Mouse (Mus musculus) CH12F3 (cell line): Measurements from ENCODE around the gene Capn2.

Source experiments
- in situ Hi-C: fragments of 300-500 bp; cut with MboI; formaldehyde crosslinking; loops from 2 replicates; pipeline ENCODE4 v1.14.3; 2020; ENCODE audit warnings: low sequenced_read_pairs

Gene Capn2

DNA sequence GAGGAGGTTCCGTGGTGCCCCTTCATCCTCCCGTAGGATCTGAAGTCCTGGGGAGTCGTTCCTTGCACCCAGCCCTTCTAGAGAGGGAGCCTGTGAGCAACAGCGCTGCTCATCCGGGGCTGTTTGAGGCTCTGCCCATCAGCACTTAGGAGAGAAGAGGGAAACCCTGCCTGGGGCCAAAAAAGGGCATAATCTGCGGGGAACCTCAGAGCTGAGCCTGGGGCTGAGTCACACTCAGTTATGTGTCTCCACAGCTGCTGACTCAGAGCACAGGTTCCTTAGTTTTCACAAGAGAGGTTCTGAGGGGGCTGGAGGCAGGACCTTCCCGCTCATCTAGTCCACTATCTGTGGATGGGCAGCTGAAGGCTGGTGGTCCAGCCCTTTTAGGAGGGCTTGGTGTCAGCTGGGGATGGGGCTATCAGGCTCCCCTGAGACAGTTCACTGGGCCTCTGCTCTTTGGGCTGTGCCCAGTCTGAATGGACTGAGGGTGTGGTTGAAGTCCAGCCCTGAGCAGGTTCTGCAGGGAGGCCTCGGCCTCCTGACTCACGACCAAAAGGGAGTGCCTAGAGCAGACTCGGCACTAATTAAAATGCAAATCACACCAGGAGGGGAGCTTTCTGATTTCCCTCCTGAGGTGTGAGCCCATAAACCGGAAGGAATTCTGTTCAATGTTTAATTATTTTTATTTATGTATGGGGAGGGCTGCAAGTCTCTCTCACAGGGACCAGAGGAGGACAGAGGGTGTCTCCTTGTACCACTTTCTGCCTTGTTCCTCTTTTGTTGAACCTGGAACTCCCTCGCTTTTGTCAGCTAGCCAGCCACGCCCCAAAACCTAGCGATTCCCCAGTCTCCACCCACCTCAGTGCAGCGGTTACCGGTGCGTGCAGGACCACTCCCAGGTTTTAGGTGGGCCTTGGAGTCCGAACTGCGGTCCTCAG is 10.8 kb upstream of the Capn2 start:
- in situ Hi-C loops, result loop anchor here (25.0 kb wide), 1 partner anchor 391 kb away; no protein-coding TSS in a partner anchor

DNA sequence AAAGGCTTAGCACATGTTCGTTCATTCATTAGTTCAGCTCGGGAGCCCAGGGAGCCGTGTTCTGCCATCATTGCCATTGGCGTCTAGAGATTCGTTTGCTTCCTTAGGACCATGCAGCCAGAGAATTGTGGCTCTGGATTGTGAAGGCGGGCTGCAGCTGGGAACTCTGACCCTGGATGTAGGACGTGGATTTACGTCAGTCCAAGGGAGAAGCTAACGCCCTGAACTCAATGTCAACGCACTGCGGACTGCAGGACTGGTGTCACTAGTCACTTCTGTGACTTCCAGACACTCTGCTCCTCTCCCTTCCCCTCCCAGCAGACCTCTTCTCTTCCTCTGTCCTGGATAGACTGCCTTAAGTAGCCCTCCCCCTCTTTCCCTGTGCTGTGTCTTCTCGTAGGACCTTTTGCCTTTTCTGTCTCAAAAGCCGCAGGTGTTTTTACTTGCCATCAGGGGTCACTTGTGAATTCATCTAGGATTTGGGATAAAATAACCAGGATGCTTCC is 9.9 kb upstream of the Capn2 start:
- in situ Hi-C loops, result loop anchor here (25.0 kb wide), 1 partner anchor 390 kb away; no protein-coding TSS in a partner anchor

DNA sequence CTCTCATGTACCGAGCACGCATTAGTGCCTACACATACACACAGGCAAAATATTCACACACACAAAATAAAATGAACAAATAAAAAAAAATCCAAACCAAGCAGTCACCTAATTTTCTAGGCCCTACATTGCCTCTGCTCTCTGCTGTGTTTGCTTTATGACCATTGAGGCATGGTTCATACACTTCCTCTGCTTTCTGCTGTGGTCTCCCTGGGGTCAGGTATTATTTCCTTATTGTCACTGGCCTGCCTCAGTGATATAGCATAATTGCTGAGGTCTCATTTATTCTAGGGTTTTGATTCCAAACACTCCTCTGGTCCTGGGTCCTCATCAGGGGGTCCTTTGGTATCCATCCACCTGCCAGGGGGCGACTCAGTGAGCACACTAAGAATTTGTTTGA is 8.2 kb upstream of the Capn2 start:
- in situ Hi-C loops, result loop anchor here (25.0 kb wide), 1 partner anchor 388 kb away; no protein-coding TSS in a partner anchor

DNA sequence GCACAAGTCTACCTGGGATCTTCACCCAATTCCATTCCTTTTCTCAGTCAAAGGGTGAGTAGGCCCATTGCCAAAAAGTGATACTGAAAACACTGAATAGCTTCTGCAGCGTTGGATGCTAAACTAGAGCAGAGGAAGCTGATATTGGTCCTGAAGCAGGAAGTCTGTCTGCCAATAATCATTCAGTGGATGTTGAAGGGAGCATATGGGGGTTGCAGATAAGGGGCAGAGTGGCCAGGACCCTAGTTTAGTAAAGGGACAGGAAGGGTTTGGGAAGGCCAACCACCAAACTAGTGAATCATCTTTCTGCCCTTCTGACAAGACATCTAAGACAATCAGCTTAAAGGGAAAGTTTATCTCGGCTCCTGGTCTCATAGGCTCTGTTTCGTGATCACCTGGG is 6.3 kb upstream of the Capn2 start:
- in situ Hi-C loops, result no loop called here

DNA sequence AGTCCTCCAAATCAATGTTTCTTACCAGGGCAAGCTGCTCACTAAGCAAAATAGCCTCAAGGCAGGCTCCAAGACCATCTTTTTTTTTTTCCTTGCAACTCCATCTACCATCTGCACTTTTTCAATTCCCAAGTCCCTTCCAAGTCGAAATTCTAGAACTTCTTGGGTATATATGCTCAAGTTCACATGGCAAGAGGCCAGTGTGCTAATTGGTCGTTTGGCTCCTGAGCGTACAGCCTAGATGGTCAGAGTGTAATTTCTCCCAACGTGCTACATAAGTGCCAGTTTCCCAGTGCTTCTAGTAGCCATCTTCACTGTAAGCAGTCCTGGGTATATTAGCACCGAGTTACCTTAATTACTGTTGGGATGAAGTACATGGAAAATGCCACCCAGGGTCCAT is 5.6 kb upstream of the Capn2 start:
- in situ Hi-C loops, result no loop called here

DNA sequence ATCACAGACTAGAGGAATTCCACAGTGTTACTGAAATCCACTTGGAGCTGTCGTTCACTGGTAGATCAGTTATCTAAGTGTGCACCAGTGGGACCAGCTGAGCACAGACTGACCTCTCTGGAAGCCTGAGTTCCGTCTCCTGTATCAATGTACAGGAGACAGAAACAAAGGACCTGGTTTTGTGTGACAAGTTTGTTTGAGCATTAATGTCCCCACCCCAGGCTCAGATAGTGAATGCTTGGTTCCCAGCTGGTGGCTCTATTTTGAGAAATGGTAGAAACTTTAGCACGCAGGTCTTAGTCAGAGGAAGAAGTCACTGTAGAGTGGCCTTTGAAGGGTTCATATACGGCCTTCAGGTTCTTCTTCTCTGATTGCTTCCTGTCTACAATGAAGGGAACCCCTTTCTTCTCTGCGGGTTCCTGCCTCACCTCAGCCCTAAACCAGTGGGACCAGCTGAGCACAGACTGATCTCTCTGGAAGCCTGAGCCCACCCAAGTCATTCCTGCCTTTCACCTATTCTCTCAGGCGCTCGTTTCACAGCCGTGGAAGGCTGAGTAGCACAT is 3.6 kb upstream of the Capn2 start:
- in situ Hi-C loops, result no loop called here

DNA sequence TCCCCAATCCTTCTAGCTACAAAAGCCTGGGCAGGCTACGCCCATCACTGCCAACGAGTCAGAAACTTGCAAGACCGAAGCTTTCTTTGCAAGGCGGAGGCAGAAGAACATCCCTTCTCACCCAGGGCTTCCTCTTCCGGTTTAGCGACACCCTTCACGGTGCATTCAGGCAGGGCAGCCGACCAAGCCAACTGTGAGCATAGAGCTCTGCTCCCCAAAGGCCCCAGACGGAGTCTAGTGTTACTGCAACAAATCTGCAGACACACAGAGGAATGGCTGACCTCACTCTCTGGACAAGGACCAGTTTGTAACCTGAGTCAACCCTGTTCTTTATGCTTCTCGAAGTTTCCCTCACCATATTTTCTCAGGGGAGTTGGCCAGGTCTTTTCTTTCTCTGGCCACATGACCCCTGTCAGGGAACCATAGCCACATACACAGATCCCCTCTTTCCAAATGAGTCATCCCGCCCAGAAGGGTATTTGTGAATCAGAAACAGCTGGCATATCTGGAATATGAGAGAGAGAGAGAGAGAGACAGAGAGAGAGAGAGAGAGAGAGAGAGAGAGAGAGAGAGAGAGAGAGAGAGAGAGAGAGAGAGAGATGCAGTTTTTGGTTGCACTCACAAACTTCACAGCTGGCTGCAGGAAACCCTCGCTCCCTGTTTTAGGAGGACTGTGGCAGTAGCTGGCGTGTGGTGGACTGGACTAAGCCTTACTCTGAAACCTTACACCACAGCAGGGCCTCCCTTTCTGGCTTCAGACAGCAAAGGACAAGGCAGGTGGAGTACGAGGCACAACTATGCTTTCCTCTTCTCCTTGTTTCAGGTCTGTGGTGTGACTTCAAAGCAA is 2.9 kb upstream of the Capn2 start:
- in situ Hi-C loops, result no loop called here

DNA sequence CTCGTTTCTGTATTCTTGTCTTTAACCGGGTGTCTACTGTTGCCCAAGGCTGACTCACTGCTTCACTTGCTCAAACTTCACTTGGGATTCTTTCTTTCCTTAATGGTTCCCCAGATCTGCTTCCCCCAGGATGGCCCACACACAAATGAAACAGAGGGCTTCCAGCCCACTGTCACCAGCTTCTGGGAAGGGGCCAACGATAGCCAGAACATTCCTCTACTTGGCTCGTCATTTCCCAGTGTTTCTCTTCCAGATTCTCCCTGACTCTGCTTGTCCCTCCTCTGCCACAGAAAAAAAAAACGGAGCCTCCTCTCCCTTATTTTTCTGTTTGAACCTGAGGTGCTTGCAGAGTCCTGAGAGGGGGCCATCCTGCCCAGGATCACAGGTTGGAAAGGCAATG is 1.9 kb upstream of the Capn2 start:
- in situ Hi-C loops, result no loop called here

DNA sequence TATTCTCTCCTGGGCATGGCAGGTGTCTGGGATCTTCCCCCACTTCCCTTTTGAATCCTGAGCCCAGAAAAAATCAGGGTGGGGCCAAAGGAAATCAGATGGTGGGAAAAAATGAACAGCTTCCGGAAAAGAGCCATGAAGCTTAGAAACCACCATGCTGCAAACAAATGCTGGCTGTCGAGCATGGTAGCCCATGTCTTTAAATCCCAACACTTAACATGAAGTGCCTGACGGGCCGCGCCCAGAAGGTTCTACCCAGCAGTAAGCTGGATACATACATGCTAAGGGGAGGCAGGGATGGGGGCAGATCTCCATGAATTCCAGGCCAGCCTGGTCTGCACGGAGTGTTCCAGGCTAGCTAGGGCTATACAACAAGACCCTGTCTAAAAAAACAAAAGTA is 1.4 kb upstream of the Capn2 start:
- in situ Hi-C loops, result no loop called here

DNA sequence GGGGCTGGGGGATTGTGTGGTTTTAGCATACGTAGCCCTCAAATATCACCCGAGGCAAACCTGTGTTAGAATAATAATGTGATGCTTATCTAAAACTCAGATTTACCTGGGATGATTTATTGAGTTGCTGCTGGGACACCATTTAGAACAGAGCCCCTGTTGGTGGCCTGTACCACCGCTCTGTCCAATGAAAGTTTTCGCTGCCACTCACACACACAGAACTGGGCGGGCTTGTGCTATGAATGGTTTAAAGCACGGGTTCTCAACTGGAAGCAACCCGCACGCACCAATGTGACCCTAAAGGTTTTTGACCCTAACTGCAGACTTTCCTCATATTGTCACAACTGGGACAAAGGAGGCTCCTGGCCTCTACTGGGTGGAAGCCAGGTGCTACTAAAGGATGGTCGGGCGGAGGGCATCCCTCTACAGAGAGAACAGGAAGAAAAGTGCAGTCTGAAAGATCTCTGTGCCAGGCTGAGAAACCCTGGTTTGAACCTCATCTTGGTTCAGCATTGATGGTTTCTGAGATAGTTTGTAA is 804 bp upstream of the Capn2 start:
- in situ Hi-C loops, result no loop called here

DNA sequence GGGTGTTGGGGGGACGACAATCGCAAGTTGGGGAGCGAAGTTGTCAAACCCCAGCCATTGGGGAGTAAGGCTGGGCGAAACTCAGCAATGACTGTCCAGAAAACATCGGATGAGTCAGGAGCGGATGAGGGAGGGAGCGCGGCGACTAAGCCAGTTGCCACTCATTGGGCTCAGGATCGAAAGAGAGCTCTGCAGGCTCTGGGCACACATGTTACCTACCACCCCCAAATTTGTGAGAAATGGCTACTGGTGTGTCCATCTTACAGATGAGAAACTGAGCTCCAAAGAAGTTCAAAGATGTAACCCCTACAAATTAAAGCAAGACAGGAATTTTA is 236 bp upstream of the Capn2 start:
- in situ Hi-C loops, result no loop called here

DNA sequence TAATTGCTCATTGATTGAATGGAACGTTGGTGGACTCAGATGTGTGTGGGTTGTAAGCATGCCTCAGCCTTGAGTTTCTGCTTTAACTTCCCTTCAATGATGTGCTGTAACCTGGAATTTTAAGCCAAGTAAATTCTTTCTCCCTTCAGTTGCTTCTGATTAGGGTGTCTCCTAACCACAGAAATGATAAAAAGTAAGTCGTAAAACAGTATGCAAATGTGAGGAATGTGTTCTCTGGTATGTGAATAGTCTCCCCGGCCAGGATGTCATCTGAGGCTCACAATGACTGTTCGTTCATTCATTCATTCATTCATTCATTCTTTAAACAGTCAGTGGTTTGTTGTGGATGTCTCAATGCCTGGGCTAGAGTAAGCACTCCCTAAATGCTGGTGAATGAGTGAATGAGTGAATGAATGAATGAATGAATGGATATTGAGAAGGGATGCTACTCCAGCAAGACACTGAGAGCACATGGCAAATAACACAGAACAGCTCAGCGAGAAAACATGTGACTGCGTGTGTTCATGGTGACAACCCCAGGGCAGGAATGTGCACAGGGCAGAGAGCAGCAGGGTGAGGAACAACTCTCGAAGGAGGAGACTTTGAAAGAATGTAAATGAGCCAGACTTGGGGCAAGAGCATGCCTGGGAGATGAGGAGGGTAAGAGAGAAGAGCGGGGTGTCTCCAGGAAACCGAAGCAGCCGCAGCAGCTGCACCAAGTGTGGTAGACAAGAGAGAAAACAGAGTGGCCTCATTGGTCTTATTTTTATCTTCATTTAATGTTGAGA is 2.4 kb downstream of the Capn2 start:
- in situ Hi-C loops, result no loop called here

DNA sequence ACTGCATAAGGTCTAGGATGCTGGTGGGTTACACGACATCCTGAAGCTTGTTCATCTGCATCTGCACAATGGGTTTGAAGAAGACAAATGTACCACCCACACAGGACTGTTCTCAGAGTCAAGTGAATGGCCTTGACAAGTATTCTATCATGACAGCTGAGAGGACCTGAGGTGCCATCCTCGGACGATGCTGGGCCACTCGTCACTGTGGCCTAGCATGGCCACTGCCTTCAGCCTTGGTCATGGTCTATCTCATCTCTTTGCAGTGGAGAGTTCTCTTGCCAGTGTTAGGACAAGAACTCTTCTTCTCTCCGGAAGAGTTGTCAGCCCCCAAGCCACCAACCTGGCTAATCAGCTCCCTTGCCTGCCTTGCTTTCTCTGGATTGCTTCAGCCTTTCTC is 3.7 kb downstream of the Capn2 start:
- in situ Hi-C loops, result no loop called here

DNA sequence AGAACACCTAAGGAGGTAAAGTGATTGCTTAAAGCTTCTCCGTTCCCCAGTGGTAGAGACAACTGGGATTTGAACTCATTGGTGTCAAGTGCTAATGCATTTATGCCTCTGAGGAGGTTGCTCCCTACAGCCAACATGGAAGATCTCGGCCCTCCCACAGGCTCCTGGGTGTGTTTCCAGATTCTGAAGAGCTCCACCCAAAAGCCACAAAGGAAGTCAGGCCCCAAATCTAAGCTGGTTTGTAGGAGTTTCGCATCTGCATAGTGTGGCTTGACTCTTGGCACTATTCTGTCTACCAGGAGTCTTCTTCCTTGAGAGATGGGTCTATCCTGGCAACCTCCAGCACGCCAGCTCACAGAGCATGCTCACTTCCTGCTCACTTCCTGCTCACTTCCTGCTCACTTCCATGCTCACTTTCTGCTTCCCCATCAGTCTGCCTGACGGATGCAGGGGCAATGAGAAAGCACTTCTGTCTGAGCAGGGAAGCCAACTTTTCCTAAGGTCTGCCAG is 4.5 kb downstream of the Capn2 start:
- in situ Hi-C loops, result no loop called here

DNA sequence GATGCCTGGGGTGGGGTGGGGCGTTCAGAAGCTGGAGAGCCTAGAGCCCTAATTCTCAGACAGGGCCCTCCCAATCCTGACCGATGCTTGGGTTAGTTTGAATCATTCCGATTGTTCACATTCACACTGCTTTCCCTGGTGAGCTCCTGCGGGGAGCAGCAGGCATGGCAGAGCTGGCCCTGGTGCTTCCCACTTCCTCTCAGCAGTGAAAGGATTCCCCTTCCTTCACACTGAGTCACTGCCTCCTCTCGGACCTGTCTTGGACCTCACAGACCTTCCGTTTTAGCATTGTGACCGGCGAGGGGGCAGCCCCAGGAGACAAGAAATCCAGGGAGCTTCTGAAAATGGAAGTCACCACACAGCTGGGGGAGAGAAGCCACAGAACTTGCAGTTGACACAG is 5.6 kb downstream of the Capn2 start:
- in situ Hi-C loops, result no loop called here

DNA sequence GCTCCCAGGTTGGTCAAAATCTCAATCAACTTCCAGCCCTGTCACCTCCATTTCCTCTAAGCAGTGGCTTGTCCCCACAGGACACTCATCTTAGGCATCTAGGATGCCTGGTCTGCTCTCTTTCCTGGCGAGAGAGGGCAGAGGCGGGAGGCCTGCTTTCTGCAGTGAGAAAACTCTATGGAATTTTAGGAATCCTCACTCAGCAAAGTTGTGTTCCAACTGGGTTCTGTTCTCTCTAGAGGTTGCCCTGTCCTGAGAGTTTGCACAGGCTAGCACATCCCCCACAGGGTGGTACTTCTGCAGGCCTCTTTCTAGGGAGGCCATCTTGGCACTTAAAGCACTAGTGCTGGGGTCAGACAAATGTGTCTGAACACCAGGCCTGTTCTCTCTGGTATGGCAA is 6.3 kb downstream of the Capn2 start:
- in situ Hi-C loops, result no loop called here

DNA sequence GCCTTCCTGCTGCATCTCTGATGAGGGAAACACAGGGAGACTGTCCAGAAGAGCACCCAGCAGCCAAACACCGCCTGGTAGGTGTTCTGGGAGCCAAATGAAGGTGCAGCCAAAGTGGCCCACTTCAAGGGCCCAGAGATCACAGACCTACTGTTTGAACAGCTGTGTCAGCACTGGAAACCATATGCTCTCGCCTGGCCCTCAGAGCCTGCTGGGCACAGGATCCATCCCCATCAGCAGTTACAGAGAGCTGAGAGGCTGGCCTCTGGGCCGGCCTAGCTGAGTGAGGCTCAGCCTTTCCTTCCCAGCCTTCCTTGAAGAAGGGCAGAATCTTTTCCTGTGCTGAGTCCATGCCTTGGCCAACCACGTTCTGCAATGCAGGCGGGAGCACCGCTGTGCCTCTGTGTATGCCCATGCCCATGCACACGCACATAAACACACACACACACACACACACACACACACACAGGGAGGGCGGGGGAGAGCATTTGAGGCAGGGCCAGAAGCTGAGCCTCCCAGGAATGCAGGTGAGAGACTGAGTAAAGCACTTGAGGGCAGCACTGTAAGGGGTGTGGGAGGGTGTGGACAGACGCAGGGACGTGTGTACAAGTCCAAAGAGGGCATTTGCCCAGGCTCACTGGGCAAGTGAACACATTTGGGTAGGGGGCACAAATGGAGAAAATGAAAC is 8.2 kb downstream of the Capn2 start:
- in situ Hi-C loops, result no loop called here

DNA sequence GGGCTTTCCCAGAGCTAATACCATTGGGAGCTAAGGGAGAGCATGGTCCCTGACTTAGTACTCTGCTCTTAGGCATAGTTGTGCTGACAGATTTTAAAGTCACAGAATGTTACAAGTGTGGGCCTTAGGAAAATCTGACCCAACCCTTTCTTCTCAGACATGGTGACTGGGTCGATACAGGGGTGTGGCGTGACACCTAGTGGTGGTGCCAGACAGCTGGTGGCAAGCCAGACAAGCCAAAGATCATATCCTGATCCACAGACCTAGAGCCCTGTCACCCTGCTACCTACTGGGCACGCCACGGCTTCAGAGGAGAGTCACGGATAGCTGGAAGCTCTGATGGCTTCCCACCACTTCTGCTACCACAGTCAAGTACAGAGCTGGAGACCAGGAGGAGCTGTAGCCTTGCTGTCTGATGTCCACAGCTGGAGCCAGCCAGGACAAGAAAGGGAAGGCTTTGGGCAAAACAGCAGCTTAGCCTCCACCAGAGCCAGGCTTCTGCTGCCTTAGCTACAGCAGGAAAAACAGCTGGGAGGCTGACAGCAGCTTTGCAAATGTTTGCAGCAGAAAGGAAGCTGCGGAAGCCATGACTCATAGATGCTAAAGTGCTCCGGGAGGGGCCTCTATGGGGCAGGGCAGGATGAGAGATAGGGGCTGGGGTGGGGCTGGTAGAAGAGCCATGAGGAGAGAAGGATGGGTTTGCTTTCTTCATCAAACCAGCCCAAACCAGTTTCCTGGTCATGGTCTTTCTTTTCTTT is 11.0 kb downstream of the Capn2 start:
- in situ Hi-C loops, result no loop called here

DNA sequence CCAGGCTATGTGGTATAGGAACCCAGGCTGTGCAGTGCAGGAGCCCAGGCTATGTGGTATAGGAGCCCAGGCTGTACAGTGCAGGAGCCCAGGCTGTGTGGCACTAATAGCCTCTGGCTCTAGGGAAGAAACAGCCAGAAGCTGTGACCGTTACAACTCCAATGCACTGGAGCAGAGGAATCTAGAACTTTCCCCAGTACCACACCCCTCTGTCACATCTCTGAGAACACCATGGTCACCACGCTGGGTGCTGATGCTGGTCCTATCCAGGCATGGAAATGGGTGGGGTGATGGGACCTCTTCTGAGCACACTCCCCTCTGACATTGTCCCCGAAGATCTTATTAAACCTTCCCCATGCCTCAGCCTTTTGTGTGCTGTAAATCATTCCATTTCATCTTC is 12.1 kb downstream of the Capn2 start:
- in situ Hi-C loops, result no loop called here
